Mouse (Mus musculus) stomach, embryonic 16.5 days (tissue): ENCODE measurements around the gene Crip3. TPM values are rescaled to one million over a fixed set of nuclear protein-coding genes. Genes with fewer than 3 reads are reported as not detected.
A peak's percentile ranks its signal among the peaks of the same experiment; 100 is the strongest.

Experiments
- ATAC-seq: fragments of 200-750 bp; cut with Nextera tagmentation; 2 replicates; pipeline ENCODE4 v1.8.0; 2017; ENCODE audit warnings: moderate number of reproducible peaks, moderate TSS enrichment; ENCODE audit not compliant: insufficient read depth, low FRiP score
- H3K27ac ChIP-seq: fragments of 300-500 bp; sonication (generic); 2 replicates; pipeline ENCODE4 v1.5.1; 2014; ENCODE audit warnings: low read length
- H3K27me3 ChIP-seq: fragments of 300-500 bp; sonication (generic); 2 replicates; pipeline ENCODE4 v1.6.1; 2014; ENCODE audit warnings: low read length, control low read depth, mixed read lengths; ENCODE audit not compliant: control insufficient read depth, insufficient read depth
- H3K36me3 ChIP-seq: fragments of 300-500 bp; sonication (generic); 2 replicates; pipeline ENCODE4 v1.6.1; 2014; ENCODE audit warnings: low read length; ENCODE audit not compliant: control insufficient read depth, insufficient read depth
- H3K4me1 ChIP-seq: fragments of 300-500 bp; sonication (generic); 2 replicates; pipeline ENCODE4 v1.6.1; 2014; ENCODE audit warnings: low read length, control low read depth, mixed read lengths; ENCODE audit not compliant: control insufficient read depth, insufficient read depth
- H3K4me2 ChIP-seq: fragments of 300-500 bp; sonication (generic); 2 replicates; pipeline ENCODE4 v1.6.1; 2014; ENCODE audit warnings: low read depth, low read length, mixed read lengths
- H3K4me3 ChIP-seq: fragments of 300-500 bp; sonication (generic); replicated peaks from 2 replicates; pipeline ENCODE4 v1.5.1; 2014; ENCODE audit warnings: mild to moderate bottlenecking, low read length
- H3K9ac ChIP-seq: fragments of 300-500 bp; sonication (generic); 2 replicates; pipeline ENCODE4 v1.6.1; 2014; ENCODE audit warnings: low read length
- H3K9me3 ChIP-seq: fragments of 300-500 bp; sonication (generic); replicated peaks from 2 replicates; pipeline ENCODE4 v1.6.1; 2016; ENCODE audit warnings: low read length, control low read depth; ENCODE audit not compliant: control insufficient read depth
- WGBS: fragments of 180-500 bp; shearing (Covaris S2); extraction: QIAGEN DNeasy Blood & Tissue Kit; methylation state at CpG from one replicate; pipeline ENCODE4 v1.1.7; 2014; 5-methylcytosine and 5-hydroxymethylcytosine counted together
- polyA plus RNA-seq: library from polyadenylated mRNA; unstranded; fragments of >200 nt; fragmentation: Nextera tagmentation; extraction: Ambion mirVana; gene quantifications from 2 replicates; pipeline ENCODE4 v1.2.1, GENCODE M21; 2015

The Crip3 gene
- polyA plus RNA-seq, 1 experiment from 2014 or later: 1.5 TPM

DNA sequence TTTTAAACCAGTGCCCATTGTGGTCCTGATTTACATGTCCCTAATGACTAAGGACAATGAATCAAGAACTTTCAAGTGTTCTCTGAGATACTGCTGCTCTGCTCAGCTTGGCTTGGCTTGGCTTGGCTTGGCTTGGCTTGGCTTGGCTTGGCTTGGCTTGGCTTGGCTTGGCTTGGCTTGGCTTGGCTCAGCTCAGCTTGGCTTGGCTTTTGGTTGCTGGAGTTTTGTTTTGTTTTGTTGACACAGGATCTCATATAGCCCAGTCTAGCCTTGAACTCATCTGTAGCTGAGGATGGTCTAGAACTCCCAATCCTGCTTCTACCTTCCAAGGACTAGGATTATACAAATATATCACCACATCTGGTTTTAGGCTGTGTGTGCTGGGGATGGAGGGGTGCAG is 2.2 kb upstream of the Crip3 start:
- Histone ChIP-seq H3K9me3 (no peaks in the 10 kb centered on the region), H3K9ac (no peak overlapping the region), H3K27ac (no peak overlapping the region), H3K36me3 (no peaks in the 10 kb centered on the region), H3K4me2 (no peak overlapping the region), H3K4me3 (no peak overlapping the region), H3K4me1 (no peaks in the 10 kb centered on the region), H3K27me3 (no peaks in the 10 kb centered on the region)
- no peak for ATAC-seq

DNA sequence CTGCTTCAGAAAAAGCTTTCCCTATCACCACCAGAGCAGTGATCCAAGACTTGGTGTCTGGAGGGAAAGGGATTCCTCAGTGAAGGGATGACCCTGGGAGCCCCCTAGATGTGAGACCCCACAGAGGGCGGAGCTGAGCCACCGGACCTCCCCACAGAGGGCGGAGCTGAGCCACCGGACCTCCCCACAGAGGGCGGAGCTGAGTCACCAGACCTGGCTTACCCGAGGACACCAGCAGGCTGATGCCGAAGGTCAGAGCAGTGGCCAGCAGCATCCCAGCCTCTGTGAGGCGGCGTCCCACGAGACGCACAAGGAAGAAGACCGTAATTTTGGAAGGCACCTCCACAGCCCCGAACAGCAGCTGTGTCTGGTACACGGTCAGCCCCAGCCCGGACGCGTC is 4.9 kb downstream of the Crip3 start:
- H3K27me3 ChIP-seq: 0 out of 2 replicates have a peak, but pooled peaks cover 7% of the 10 kb centered on the region
- 6% methylated on average over 17 of the region's 17 CpGs for WGBS
- no peak overlapping the region for H3K27ac ChIP-seq
- peak overlapping the region; percentile 16 for H3K4me3 ChIP-seq
- H3K4me1 ChIP-seq: peaks cover 3% of the 10 kb centered on the region; the same call in 1 of the 2 replicates
- ATAC-seq: peak; percentile 42; the same call in 1 of the 2 replicates
- H3K4me2 ChIP-seq: peak overlapping the region; percentile 44
- peak overlapping the region; percentile 46 for H3K9ac ChIP-seq
- no peaks in the 10 kb centered on the region for H3K9me3 ChIP-seq
- no peaks in the 10 kb centered on the region for H3K36me3 ChIP-seq

DNA sequence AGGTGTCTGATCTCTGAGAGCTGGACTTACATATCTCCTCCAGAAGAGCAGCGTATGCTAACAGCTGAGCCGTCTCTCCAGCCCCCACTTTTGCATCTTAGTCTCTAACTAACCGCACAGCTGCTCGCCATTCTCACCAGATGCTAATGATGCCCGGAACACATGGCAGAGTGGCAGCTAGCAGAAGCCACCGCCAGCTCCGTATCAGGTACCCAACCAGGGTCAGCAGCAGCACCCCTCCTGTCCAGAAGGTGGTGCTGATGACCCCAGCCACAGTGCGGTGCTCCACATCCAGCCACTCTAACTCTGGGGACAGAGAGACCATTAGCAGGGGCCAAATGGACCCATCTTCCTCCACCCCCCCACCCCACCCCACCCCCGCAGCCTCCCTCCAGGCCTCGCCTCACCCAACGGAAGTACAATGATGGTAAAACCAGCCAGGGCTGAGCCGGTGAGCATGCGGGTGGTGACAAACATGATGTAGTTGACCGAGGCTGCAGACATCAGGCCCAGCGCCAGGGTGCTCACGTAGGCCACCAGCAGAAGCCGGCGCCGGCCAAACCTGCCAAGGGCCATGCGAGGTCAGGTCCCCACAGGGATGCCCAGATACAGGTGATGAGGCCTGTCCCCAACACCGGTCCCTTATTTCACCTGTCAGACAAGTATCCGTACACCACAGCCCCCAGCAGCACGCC is 8.1 kb downstream of the Crip3 start:
- no peak overlapping the region for H3K4me2 ChIP-seq
- no peak overlapping the region for H3K27ac ChIP-seq
- peaks cover 3% of the 10 kb centered on the region; the same call in 1 of the 2 replicates for H3K4me1 ChIP-seq
- no peak overlapping the region for H3K9ac ChIP-seq
- 29% methylated on average over 23 of the region's 23 CpGs for WGBS
- H3K27me3 ChIP-seq: 0 out of 2 replicates have a peak, but pooled peaks cover 7% of the 10 kb centered on the region
- no peak for ATAC-seq
- no peaks in the 10 kb centered on the region for H3K9me3 ChIP-seq
- H3K36me3 ChIP-seq: no peaks in the 10 kb centered on the region
- no peak overlapping the region for H3K4me3 ChIP-seq

- no peak within 1 kb of the TSS for H3K4me2 ChIP-seq
- no peak within 1 kb of the TSS for H3K4me3 ChIP-seq
- H3K36me3 ChIP-seq: no peaks in the 10 kb centered on the region
- H3K27me3 ChIP-seq: peaks cover 7% of the 10 kb centered on the region; the same call in 1 of the 2 replicates
- H3K9me3 ChIP-seq: no peaks in the 10 kb centered on the region
- ATAC-seq: no peak
- H3K4me1 ChIP-seq: peaks cover 8% of the 10 kb centered on the region; the same call in 1 of the 2 replicates
- H3K9ac ChIP-seq: no peak within 1 kb of the TSS
- WGBS: 85% methylated on average over 4 of the region's 4 CpGs
- no peak within 1 kb of the TSS for H3K27ac ChIP-seq
Observed at GRCm38 (mm10) chr17:46438298-46438873, 9.7 kb downstream of the Crip3 start, which contains the start of gene Slc22a7. Gene Slc22a7, minus strand, starts transcription at chr17:46438457.

GRCm38 (mm10) chr17:46439176-46439575 is 10.4 kb downstream of the Crip3 start:
- Histone ChIP-seq H3K9ac (no peak overlapping the region), H3K9me3 (no peaks in the 10 kb centered on the region), H3K27ac (no peak overlapping the region), H3K4me3 (no peak overlapping the region), H3K4me2 (no peak overlapping the region), H3K4me1 (0 out of 2 replicates have a peak, but pooled peaks cover 8% of the 10 kb centered on the region), H3K36me3 (no peaks in the 10 kb centered on the region), H3K27me3 (peaks cover 10% of the 10 kb centered on the region; the same call in 1 of the 2 replicates)
- 95% methylated on average over 10 of the region's 10 CpGs for WGBS
- no peak for ATAC-seq

DNA sequence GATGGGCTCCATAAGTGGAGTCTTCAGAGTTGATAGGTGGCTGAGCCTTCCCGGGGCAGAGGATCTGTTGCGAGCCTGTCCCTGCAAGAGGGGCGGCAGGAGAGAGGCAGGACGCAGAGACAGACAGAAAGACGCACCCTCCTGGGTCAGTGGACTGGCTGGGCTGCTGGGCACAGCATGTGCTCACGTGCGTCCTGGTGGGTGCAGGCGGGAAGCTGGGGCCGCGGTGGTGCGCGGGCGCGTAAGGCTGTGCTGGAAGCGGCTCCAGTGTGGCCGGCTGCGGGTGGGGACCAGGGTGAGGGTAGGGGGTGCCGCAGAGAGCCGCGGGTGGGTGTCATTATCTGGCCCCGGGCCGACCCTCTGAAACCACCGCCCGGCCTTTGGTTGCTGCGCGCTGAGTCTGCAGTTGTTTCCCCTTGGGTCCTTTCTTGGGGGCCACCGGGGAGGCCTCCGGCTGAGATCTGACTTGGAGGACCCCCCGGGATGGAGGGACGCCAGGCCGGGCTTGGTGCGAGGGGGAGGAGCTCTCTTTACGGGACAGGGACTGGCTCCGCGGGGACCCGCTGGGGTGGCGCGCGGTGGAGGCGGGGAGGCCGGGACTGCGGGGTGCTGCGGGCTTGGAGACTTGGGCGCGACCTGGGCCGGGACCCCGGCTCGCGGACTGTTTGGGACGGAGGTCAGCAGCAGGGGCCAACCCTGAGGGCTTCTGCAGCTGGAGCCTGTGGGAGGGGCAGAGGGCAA is 16.3 kb downstream of the Crip3 start:
- ATAC-seq: peak; percentile 38; the same call in 1 of the 2 replicates

GRCm38 (mm10) chr17:46446264-46446663 is 17.5 kb downstream of the Crip3 start:
- H3K9ac ChIP-seq: no peak overlapping the region
- peaks cover 17% of the 10 kb centered on the region for H3K4me1 ChIP-seq
- H3K27me3 ChIP-seq: peaks cover 27% of the 10 kb centered on the region
- no peak for ATAC-seq
- no peaks in the 10 kb centered on the region for H3K36me3 ChIP-seq
- no peak overlapping the region for H3K4me2 ChIP-seq
- H3K27ac ChIP-seq: no peak overlapping the region
- WGBS: 93% methylated on average over 16 of the region's 16 CpGs
- H3K9me3 ChIP-seq: no peaks in the 10 kb centered on the region
- no peak overlapping the region for H3K4me3 ChIP-seq

More for the DNA sequence above, 16.3 kb downstream of the Crip3 start:
- H3K4me3 ChIP-seq: peak overlapping the region; percentile 45
- no peaks in the 10 kb centered on the region for H3K9me3 ChIP-seq
- peaks cover 17% of the 10 kb centered on the region for H3K4me1 ChIP-seq
- H3K27me3 ChIP-seq: peaks cover 27% of the 10 kb centered on the region
- H3K27ac ChIP-seq: no peak overlapping the region
- peak overlapping the region; percentile 72 for H3K4me2 ChIP-seq
- H3K36me3 ChIP-seq: no peaks in the 10 kb centered on the region
- peak overlapping the region; percentile 67 for H3K9ac ChIP-seq
- WGBS: 3% methylated on average over 50 of the region's 50 CpGs

DNA sequence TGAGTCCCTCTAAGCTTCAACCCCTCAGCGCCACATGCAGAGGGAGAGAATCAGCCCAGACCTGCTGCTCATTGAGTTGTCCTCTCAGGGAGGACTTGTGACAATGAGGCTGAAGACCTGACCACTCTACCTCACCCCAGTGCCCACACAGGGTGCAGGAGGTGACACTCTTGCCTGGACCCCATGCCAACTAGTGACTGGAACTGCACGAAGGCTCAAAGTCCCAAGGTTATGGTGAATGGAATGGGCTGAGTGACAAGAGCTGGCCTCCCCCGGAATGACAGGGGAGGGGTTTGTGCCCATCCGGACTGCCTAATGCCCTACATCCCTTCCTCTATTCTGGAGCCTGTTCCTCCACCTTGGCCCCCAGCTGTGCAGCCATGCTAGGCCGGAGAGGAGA is 24.0 kb downstream of the Crip3 start:
- Histone ChIP-seq H3K9me3 (no peaks in the 10 kb centered on the region), H3K4me1 (peaks cover 19% of the 10 kb centered on the region), H3K36me3 (no peaks in the 10 kb centered on the region), H3K9ac (no peak overlapping the region), H3K27me3 (peaks cover 25% of the 10 kb centered on the region), H3K4me2 (no peak overlapping the region), H3K4me3 (no peak overlapping the region), H3K27ac (no peak overlapping the region)
- ATAC-seq: no peak
- 43% methylated on average over 5 of the region's 5 CpGs for WGBS
